Mouse (Mus musculus): ENCODE data around the gene Zfp507.

- TF ChIP-seq CTCF (IDR thresholded peaks at IDR 0.05; ENCODE audit: low read depth) (no peak), EP300 (IDR thresholded peaks at IDR 0.05; ENCODE audit: low read depth) (no peak)
Measured at GRCm38 (mm10) chr7:35785579-35785978, 17.2 kb downstream of the Zfp507 start.

Measured in liver, embryonic 14.5 days (tissue).